Mouse (Mus musculus): ENCODE measurements at regions not wholly inside any gene's neighbourhood (a gene's known extent, or its start where the extent isn't known, plus 50 kb on each side); places are given as distances from the start of the nearest gene placed in this dataset.
A peak's percentile ranks its signal among the peaks of the same experiment; 100 is the strongest.

- Histone ChIP-seq H3K4me2 (ENCODE audit: low read depth, severe bottlenecking) (no peak overlapping the region), H3K4me1 (ENCODE audit: control insufficient read depth, insufficient read depth, low read length) (no peaks in the 10 kb centered on the region), H3K27ac (replicated peaks; ENCODE audit: low read depth, low read length) (no peak overlapping the region), H3K27me3 (ENCODE audit: control insufficient read depth, insufficient read depth, low read length) (no peaks in the 10 kb centered on the region), H3K36me3 (ENCODE audit: control insufficient read depth, insufficient read depth, low read length) (no peaks in the 10 kb centered on the region), H3K4me3 (ENCODE audit: low read depth, low read length) (no peak overlapping the region), H3K9ac (ENCODE audit: low read length) (no peak overlapping the region), H3K9me3 (ENCODE audit: control insufficient read depth, low read length) (no peaks in the 10 kb centered on the region)
- no peak for ATAC-seq (ENCODE audit: insufficient number of reproducible peaks, low FRiP score, low TSS enrichment, low read depth)
- no peak for DNase-seq (ENCODE audit: low spot score)
Observed at GRCm38 (mm10) chr8:50180682-50181081, 1336.9 kb upstream of the Tenm3 start.

- H3K9ac ChIP-seq (ENCODE audit: low read length): no peak overlapping the region
- H3K36me3 ChIP-seq (ENCODE audit: control insufficient read depth, insufficient read depth, low read length): no peaks in the 10 kb centered on the region
- H3K27me3 ChIP-seq (ENCODE audit: control insufficient read depth, insufficient read depth, low read length): no peaks in the 10 kb centered on the region
- no peak overlapping the region for H3K27ac ChIP-seq (replicated peaks; ENCODE audit: low read depth, low read length)
- no peak for ATAC-seq (ENCODE audit: insufficient number of reproducible peaks, low FRiP score, low TSS enrichment, low read depth)
- H3K9me3 ChIP-seq (ENCODE audit: control insufficient read depth, low read length): no peaks in the 10 kb centered on the region
- H3K4me2 ChIP-seq (ENCODE audit: low read depth, severe bottlenecking): no peak overlapping the region
- WGBS: 73% methylated on average over 2 of the region's 2 CpGs
- no peak overlapping the region for H3K4me3 ChIP-seq (ENCODE audit: low read depth, low read length)
- no peak for DNase-seq (ENCODE audit: low spot score)
- H3K4me1 ChIP-seq (ENCODE audit: control insufficient read depth, insufficient read depth, low read length): no peaks in the 10 kb centered on the region
Observed at GRCm38 (mm10) chr8:50164773-50165454, 1321.2 kb upstream of the Tenm3 start.

DNA sequence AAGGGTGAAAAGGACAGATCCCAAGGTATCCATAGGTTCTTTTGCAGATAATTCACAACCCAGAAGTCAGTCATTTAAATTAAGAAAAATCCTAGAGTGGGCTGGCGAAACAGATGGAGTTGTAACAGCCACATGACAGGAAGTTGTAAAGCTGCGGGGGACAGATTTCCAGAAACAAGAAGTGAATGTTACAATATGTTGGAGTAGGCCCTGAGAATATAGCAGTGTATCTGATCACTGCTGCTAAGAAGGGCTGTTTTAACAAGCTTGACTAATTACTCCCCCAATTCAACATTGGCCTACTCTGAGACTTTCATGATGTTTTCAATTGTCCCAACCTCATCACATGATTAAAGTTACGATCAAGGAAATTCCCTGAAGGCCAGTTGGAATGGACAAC lies 1317.3 kb upstream of the Tenm3 start:
- peak; percentile 35 for DNase-seq (ENCODE audit: low spot score)

DNA sequence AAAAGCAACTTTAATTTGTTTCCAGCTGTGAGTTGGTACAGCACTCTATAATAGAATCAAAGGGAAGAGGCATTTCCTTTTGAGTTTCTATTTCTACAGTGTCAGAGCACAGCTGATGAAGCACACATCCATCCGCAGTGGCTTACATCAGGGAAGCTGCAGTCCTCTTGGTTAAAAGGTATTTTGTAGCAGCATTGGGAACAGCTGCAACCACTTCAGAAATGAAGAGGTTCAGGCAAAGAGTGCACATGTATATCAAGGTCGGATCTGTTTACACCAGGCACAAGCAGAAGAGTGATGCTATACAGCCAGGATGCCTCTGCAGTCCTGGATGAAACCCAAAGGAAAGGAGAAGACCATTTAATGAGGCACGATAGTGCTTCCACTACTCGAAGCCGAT lies 1316.6 kb upstream of the Tenm3 start:
- H3K27me3 ChIP-seq (ENCODE audit: control insufficient read depth, insufficient read depth, low read length): no peaks in the 10 kb centered on the region

More for the DNA sequence above, 1317.3 kb upstream of the Tenm3 start:
- Histone ChIP-seq H3K27ac (replicated peaks; ENCODE audit: low read depth, low read length) (no peak overlapping the region), H3K9ac (ENCODE audit: low read length) (no peak overlapping the region), H3K4me3 (ENCODE audit: low read depth, low read length) (no peak overlapping the region), H3K4me2 (ENCODE audit: low read depth, severe bottlenecking) (no peak overlapping the region), H3K4me1 (ENCODE audit: control insufficient read depth, insufficient read depth, low read length) (no peaks in the 10 kb centered on the region), H3K27me3 (ENCODE audit: control insufficient read depth, insufficient read depth, low read length) (no peaks in the 10 kb centered on the region), H3K9me3 (ENCODE audit: control insufficient read depth, low read length) (no peaks in the 10 kb centered on the region), H3K36me3 (ENCODE audit: control insufficient read depth, insufficient read depth, low read length) (no peaks in the 10 kb centered on the region)
- 30% methylated on average over 3 of the region's 3 CpGs for WGBS
- peak; percentile 77; the same call in 1 of the 2 replicates for ATAC-seq (ENCODE audit: insufficient number of reproducible peaks, low FRiP score, low TSS enrichment, low read depth)

DNA sequence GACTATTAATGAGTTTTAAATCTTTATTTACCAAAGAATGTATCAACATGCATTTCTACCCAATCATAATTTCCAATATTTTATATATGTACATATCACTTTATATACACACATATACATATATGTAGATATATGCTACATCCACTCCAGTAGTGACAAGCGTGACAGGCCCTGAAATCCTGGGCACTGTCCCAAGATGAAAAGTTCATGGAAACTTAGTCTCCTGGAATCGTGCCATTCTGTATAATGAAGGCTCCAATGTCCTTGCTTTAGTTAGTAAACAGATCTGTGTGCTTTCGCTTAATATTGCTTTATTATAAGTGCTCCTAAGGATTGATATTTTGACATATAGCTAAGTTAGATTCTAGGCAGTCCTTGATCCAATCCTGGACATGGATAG lies 1296.1 kb upstream of the Tenm3 start:
- DNase-seq (ENCODE audit: low spot score) (no peak), ATAC-seq (ENCODE audit: insufficient number of reproducible peaks, low FRiP score, low TSS enrichment, low read depth) (no peak)
- Histone ChIP-seq H3K4me1 (ENCODE audit: control insufficient read depth, insufficient read depth, low read length) (no peaks in the 10 kb centered on the region), H3K9ac (ENCODE audit: low read length) (no peak overlapping the region), H3K27me3 (ENCODE audit: control insufficient read depth, insufficient read depth, low read length) (no peaks in the 10 kb centered on the region), H3K27ac (replicated peaks; ENCODE audit: low read depth, low read length) (no peak overlapping the region), H3K9me3 (ENCODE audit: control insufficient read depth, low read length) (no peaks in the 10 kb centered on the region), H3K4me3 (ENCODE audit: low read depth, low read length) (no peak overlapping the region), H3K4me2 (ENCODE audit: low read depth, severe bottlenecking) (no peak overlapping the region), H3K36me3 (ENCODE audit: control insufficient read depth, insufficient read depth, low read length) (no peaks in the 10 kb centered on the region)
- WGBS: 88% methylated on average over 3 of the region's 3 CpGs

More for the DNA sequence above, 1316.6 kb upstream of the Tenm3 start:
- no peak overlapping the region for H3K4me3 ChIP-seq (ENCODE audit: low read depth, low read length)
- H3K4me1 ChIP-seq (ENCODE audit: control insufficient read depth, insufficient read depth, low read length): no peaks in the 10 kb centered on the region
- H3K4me2 ChIP-seq (ENCODE audit: low read depth, severe bottlenecking): no peak overlapping the region
- H3K9ac ChIP-seq (ENCODE audit: low read length): no peak overlapping the region
- ATAC-seq (ENCODE audit: insufficient number of reproducible peaks, low FRiP score, low TSS enrichment, low read depth): no peak
- WGBS: 76% methylated on average over 5 of the region's 5 CpGs
- no peak for DNase-seq (ENCODE audit: low spot score)
- H3K36me3 ChIP-seq (ENCODE audit: control insufficient read depth, insufficient read depth, low read length): no peaks in the 10 kb centered on the region
- no peaks in the 10 kb centered on the region for H3K9me3 ChIP-seq (ENCODE audit: control insufficient read depth, low read length)
- H3K27ac ChIP-seq (replicated peaks; ENCODE audit: low read depth, low read length): no peak overlapping the region

DNA sequence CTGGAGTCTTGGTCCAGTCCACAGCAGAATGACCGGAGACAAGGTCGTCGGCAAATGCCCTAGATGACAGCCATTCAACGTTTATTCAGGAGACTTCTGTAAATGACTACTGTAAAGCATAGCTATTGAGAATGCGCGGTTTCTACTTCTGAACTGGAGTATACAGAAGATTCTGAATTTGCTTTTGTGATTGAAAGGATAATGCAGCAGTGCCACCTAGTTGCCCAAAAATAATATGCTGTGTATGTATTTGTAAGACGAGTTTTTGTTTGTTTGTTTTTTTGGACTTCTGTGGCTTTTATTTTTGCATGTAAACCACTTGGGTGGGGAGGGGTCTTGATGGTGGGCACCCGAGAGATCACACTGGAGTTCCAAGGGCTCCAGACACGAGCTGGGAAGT lies 1276.3 kb upstream of the Tenm3 start:
- no peak overlapping the region for H3K9ac ChIP-seq (ENCODE audit: low read length)
- ATAC-seq (ENCODE audit: insufficient number of reproducible peaks, low FRiP score, low TSS enrichment, low read depth) (no peak), DNase-seq (ENCODE audit: low spot score) (no peak)
- no peaks in the 10 kb centered on the region for H3K9me3 ChIP-seq (ENCODE audit: control insufficient read depth, low read length)
- H3K27me3 ChIP-seq (ENCODE audit: control insufficient read depth, insufficient read depth, low read length): no peaks in the 10 kb centered on the region
- no peaks in the 10 kb centered on the region for H3K4me1 ChIP-seq (ENCODE audit: control insufficient read depth, insufficient read depth, low read length)
- H3K4me2 ChIP-seq (ENCODE audit: low read depth, severe bottlenecking): no peak overlapping the region
- H3K27ac ChIP-seq (replicated peaks; ENCODE audit: low read depth, low read length): no peak overlapping the region
- H3K36me3 ChIP-seq (ENCODE audit: control insufficient read depth, insufficient read depth, low read length): no peaks in the 10 kb centered on the region
- 84% methylated on average over 9 of the region's 9 CpGs for WGBS
- no peak overlapping the region for H3K4me3 ChIP-seq (ENCODE audit: low read depth, low read length)

DNA sequence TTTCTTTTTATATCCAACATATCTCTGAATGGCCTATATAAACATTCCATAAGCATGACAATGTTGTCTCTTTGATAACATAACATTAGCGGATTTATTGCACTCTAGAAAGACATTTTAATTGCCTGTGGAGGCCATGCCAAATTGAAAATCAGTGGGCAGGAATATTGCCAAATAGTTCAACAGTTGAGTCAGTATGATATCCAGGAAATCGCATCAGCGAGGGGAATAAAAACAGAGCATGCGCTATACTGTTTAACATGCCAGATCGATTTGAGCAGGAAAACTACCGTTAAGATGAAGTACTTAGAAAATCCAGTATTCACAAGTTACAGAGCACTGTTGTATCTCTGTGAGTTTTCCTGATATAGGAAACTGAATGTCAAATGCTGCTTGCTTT lies 1238.6 kb upstream of the Tenm3 start:
- Histone ChIP-seq H3K9ac (ENCODE audit: low read length) (no peak overlapping the region), H3K36me3 (ENCODE audit: control insufficient read depth, insufficient read depth, low read length) (no peaks in the 10 kb centered on the region), H3K27me3 (ENCODE audit: control insufficient read depth, insufficient read depth, low read length) (no peaks in the 10 kb centered on the region), H3K9me3 (ENCODE audit: control insufficient read depth, low read length) (no peaks in the 10 kb centered on the region), H3K4me3 (ENCODE audit: low read depth, low read length) (no peak overlapping the region), H3K4me2 (ENCODE audit: low read depth, severe bottlenecking) (no peak overlapping the region), H3K27ac (replicated peaks; ENCODE audit: low read depth, low read length) (no peak overlapping the region), H3K4me1 (ENCODE audit: control insufficient read depth, insufficient read depth, low read length) (no peaks in the 10 kb centered on the region)
- WGBS: 89% methylated on average over 6 of the region's 6 CpGs
- no peak for DNase-seq (ENCODE audit: low spot score)
- no peak for ATAC-seq (ENCODE audit: insufficient number of reproducible peaks, low FRiP score, low TSS enrichment, low read depth)

- H3K4me2 ChIP-seq (ENCODE audit: low read depth, severe bottlenecking): no peak overlapping the region
- no peaks in the 10 kb centered on the region for H3K4me1 ChIP-seq (ENCODE audit: control insufficient read depth, insufficient read depth, low read length)
- H3K9me3 ChIP-seq (ENCODE audit: control insufficient read depth, low read length): no peaks in the 10 kb centered on the region
- H3K4me3 ChIP-seq (ENCODE audit: low read depth, low read length): no peak overlapping the region
- H3K27me3 ChIP-seq (ENCODE audit: control insufficient read depth, insufficient read depth, low read length): no peaks in the 10 kb centered on the region
- WGBS: 78% methylated on average over 2 of the region's 2 CpGs
- no peak for ATAC-seq (ENCODE audit: insufficient number of reproducible peaks, low FRiP score, low TSS enrichment, low read depth)
- no peak overlapping the region for H3K9ac ChIP-seq (ENCODE audit: low read length)
- no peaks in the 10 kb centered on the region for H3K36me3 ChIP-seq (ENCODE audit: control insufficient read depth, insufficient read depth, low read length)
- no peak overlapping the region for H3K27ac ChIP-seq (replicated peaks; ENCODE audit: low read depth, low read length)
- DNase-seq (ENCODE audit: low spot score): no peak
Observed at GRCm38 (mm10) chr8:50037096-50037495, 1193.3 kb upstream of the Tenm3 start.

- WGBS: 81% methylated on average over 6 of the region's 6 CpGs
- Histone ChIP-seq H3K9ac (ENCODE audit: low read length) (no peak overlapping the region), H3K4me1 (ENCODE audit: control insufficient read depth, insufficient read depth, low read length) (no peaks in the 10 kb centered on the region), H3K9me3 (ENCODE audit: control insufficient read depth, low read length) (no peaks in the 10 kb centered on the region), H3K27me3 (ENCODE audit: control insufficient read depth, insufficient read depth, low read length) (no peaks in the 10 kb centered on the region), H3K27ac (replicated peaks; ENCODE audit: low read depth, low read length) (no peak overlapping the region), H3K36me3 (ENCODE audit: control insufficient read depth, insufficient read depth, low read length) (no peaks in the 10 kb centered on the region), H3K4me2 (ENCODE audit: low read depth, severe bottlenecking) (no peak overlapping the region), H3K4me3 (ENCODE audit: low read depth, low read length) (no peak overlapping the region)
- ATAC-seq (ENCODE audit: insufficient number of reproducible peaks, low FRiP score, low TSS enrichment, low read depth): no peak
- DNase-seq (ENCODE audit: low spot score): no peak
Observed at GRCm38 (mm10) chr8:50027544-50027943, 1183.8 kb upstream of the Tenm3 start.
